Mouse (Mus musculus) mammary gland, adult 2 months (tissue): ENCODE results near the gene Olfr183. TPM values are rescaled to one million over a fixed set of nuclear protein-coding genes. Genes with fewer than 3 reads are reported as not detected.

Source experiments
- polyA plus RNA-seq: library from polyadenylated mRNA; depleted of rRNA; stranded (reverse); fragments of >200 nt; gene quantifications from 2 replicates; pipeline ENCODE4 v1.2.3, GENCODE M21; 2012; ENCODE audit warnings: low replicate concordance; rRNA removed

The Olfr183 gene
- polyA plus RNA-seq: 0.06 TPM in 1 of 2 replicates, not detected in the other

DNA sequence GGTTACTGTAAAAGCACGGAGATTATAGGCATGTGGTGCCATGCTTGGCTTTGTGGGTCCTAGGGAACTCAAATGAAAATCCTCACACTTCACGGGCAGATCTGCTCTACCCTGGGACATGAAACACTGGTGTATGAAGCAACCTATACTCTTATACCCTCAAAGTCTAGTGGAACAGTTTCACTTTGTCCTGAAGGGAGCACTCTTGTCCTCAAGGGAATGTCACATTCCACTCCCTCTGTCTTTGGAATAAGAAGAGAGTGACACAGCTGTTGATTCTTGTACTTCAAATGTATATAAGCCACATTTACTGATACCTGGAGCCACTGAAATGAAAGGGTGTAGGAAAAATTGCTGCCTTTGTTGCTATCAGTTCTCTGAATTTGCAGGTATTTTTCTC lies at the start of gene Olfr183:
Gene Olfr183, plus strand, starts transcription at position 301 of the 400 bp plus-strand sequence.

DNA sequence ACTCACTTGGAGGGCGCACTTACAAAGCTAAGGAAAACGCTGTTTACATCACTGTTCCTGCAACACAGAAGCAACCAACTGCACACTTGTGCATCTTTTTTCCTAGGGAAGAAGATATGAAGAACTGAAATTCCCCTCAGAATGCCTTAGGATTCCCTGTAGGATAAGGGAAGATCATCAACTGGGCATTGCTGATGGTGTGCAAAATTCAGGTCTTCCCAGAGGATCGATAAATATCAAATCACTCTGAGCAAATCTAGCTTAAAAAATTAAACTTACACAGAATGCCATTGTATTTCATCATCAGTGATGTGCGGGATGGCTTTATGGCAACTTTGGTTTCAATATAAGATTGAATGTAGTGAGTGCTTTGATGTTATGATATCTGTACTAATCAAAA lies 35.0 kb downstream of the Olfr183 start, which contains the start of gene Olfr186:
Gene Olfr186, minus strand, starts transcription at position 101 of the 400 bp plus-strand sequence.

DNA sequence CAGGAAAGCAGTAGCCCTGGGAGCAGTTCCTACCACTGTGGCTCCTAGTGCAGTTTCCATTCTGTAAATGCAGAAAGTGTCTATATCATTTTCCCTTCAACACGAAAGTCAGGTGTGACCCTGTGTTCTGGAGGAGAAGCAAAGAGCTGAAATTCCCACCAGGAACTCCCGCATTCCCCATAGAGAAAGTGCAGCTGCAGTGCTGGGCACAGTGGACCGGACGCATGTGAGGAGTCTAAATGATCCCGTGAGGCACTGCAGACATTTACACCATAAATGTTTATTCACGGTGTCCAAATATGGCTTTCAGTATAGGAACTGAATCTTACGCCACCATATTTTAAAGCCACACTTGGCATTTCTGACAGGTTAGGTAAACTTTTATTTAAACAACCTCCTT lies 44.6 kb downstream of the Olfr183 start, which contains the start of gene Olfr187:
Gene Olfr187, minus strand, starts transcription at position 58 of the 400 bp plus-strand sequence.

Other genes with a start within 250 kb of the Olfr183 start
- not detected in 2 replicates for gene Olfr172, start 232.2 kb upstream of the Olfr183 start, polyA plus RNA-seq
- gene Olfr173, start 195.1 kb upstream of the Olfr183 start, polyA plus RNA-seq: not detected in 2 replicates
- gene Olfr175-ps1, start 168.6 kb upstream of the Olfr183 start, polyA plus RNA-seq: not detected in 2 replicates
- gene Olfr177, start 120.6 kb upstream of the Olfr183 start, polyA plus RNA-seq: not detected in 2 replicates
- gene Olfr178, start 103.3 kb upstream of the Olfr183 start, polyA plus RNA-seq: not detected in 2 replicates
- not detected in 2 replicates for gene Olfr181, start 66.6 kb upstream of the Olfr183 start, polyA plus RNA-seq
- not detected in 2 replicates for gene Olfr180, start 66.0 kb upstream of the Olfr183 start, polyA plus RNA-seq
- gene Olfr186, start 34.9 kb downstream of the Olfr183 start, polyA plus RNA-seq: not detected in 2 replicates
- not detected in 2 replicates for gene Olfr187, start 44.4 kb downstream of the Olfr183 start, polyA plus RNA-seq
- not detected in 2 replicates for gene Olfr190, start 82.6 kb downstream of the Olfr183 start, polyA plus RNA-seq
- not detected in 2 replicates for gene Olfr191, start 94.5 kb downstream of the Olfr183 start, polyA plus RNA-seq
- gene Olfr193, start 116.5 kb downstream of the Olfr183 start, polyA plus RNA-seq: not detected in 2 replicates
- gene Olfr194, start 125.7 kb downstream of the Olfr183 start, polyA plus RNA-seq: not detected in 2 replicates
- not detected in 2 replicates for gene Olfr195, start 151.7 kb downstream of the Olfr183 start, polyA plus RNA-seq
- gene Olfr196, start 175.1 kb downstream of the Olfr183 start, polyA plus RNA-seq: not detected in 2 replicates
- gene Olfr198, start 208.2 kb downstream of the Olfr183 start, polyA plus RNA-seq: not detected in 2 replicates
- gene Olfr199, start 224.4 kb downstream of the Olfr183 start, polyA plus RNA-seq: not detected in 2 replicates